Mouse (Mus musculus) right cerebral cortex, postnatal 10 days (tissue): ENCODE results near the gene Hipk1.

Experiments used
- DNase-seq, 2 experiments: peaks; one replicate each; pipeline ENCODE4 v3.0.0; 2021; ENCODE audit warnings: low spot score in 2 of 2

Hipk1 gene

DNA sequence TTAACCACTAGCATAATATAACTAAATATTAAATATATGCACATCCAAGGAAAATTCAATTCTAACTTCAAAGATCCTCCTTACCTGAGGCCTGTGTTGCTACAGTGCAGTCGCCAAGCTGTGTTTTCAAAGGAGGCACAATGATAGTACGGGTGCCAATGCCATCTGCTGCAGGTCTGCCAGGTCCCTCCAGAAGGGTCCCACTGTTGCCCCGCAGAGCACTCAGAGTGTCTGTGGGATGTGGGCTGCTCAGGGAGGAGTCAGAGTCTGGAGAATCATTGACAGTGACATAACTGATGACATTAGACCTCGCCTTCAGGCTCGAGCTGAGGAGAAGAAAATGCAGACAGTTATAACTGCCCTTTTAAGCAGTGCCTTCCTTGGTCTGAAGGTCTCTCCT, 44.7 kb downstream of the Hipk1 start:
- no peak for DNase-seq

- DNase-seq, result no peak
Measured at GRCm38 (mm10) chr3:103745001-103745770, 46.2 kb downstream of the Hipk1 start.

- no peak for DNase-seq
Measured at GRCm38 (mm10) chr3:103743208-103743607, 48.2 kb downstream of the Hipk1 start.

GRCm38 (mm10) chr3:103740342-103740741, 51.0 kb downstream of the Hipk1 start:
- DNase-seq, result no peak

DNA sequence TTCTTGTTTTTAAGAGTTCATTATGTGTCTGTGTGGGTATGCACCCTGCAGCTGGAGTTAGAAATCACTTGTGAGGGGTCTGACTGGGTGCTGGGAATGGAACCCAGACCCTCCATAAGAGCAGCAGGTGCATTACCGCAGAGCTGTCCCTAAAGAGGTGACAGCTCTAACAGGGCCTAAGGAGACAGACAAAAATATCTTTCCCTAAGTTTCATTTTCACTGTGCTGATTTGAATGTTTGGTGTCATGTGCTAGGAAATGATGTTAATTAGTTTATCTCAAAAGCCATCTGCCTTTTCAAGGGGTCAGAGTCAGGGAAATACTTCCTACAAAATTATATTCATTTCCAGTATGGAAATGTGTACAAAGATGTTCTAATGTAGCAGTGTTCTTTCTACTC, 52.0 kb downstream of the Hipk1 start, which contains the start of gene Gm10964:
Gm10964 (plus strand) TSS at position 38 of the 400 bp plus-strand sequence.
- DNase-seq, result no peak

GRCm38 (mm10) chr3:103737778-103738571, 53.4 kb downstream of the Hipk1 start, which contains the start of gene Olfml3:
TSS of gene Olfml3 (minus strand) at chr3:103738001.
- peak; percentile 91 to 94 for DNase-seq

- DNase-seq, result peak; percentile 59 to 70
Measured at GRCm38 (mm10) chr3:103737061-103737754, 54.2 kb downstream of the Hipk1 start.

DNA sequence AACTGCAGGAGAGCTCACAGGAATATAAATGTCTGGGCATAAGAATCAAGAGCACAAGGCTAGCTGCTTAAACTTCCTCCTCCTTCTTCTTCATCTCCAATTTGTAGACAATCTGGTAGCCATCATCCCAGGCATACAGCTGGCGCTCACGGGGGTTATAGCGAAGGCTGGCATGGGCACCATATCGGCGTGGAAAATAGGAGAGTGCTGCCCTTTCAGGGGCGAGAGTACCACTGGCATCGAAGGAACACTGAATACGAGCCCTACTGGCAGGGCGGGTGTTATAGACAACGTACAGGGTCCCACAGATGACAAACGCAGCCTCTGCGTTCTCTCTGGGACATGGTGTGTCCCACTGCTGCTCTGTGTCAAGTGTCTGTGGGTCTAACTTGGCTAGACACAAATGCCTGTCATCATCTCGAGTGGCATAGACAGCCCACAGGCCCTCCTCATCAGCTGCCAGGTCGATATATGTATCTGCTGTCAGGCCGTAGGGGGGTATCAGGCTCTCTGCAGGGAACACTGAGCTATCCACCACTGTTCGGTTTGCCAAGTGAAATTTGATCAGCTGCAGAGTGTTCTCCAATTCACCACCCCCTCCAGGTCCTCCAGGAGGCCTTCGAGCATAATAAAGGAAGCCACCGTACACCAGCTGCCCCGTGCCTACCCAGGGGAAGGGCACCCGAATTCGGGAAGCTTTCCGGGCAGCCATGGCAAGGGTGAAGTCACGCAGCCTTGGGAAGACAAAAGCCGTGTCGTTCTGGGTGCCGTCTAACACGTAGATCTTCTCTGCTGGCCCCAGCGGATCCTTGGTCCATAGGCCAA, 55.4 kb downstream of the Hipk1 start:
- no peak for DNase-seq

GRCm38 (mm10) chr3:103734696-103735519, 56.5 kb downstream of the Hipk1 start:
- DNase-seq, result peak; percentile 59 to 61

DNA sequence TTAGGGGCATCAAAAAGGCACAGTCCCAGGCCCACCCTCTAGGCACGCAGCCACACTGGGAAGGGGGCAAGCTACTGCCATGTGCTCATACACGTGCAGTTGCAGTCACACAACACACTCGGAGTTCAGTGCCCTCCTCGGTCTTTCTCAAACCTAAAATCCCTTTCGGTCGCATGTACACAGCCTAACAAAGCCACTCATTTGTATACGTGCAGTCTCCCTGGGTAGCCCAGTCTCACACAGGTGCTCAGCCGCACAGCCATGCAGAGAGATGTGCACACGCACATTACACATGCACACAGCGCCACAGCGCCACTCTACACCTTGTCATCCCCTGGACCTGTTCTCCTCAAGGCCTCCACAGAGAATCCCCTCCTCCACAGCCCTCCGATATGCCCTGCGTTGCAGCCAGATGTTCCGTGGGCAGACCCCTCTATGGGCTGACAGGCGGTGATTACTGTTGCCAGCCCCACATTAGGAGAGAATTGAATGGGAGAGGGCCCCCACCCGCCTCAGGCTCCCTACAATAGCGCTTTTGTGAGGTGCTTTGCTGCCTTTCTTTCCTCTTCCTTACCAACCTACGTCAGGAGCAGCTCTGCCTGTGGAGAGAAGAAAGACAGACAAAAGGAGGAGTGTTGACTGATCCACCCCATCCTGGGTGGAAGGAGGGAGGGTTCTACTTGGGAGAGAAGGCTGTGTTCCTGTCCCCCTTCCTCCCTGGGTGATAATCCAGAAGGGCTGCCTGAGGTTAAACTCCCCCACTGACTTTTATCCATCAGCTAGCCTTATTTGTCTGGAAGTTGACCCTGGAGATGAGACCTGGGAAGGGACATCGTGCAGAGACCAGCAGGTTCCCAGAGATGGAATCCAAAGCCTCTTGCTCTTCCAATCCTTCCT, 57.3 kb downstream of the Hipk1 start:
- DNase-seq, result peak; percentile 74 to 78

- DNase-seq, result peak in 1 of 2 experiments; percentile 18
Measured at GRCm38 (mm10) chr3:103733176-103733575, 58.2 kb downstream of the Hipk1 start.

GRCm38 (mm10) chr3:103732116-103732515, 59.2 kb downstream of the Hipk1 start:
- no peak for DNase-seq

DNA sequence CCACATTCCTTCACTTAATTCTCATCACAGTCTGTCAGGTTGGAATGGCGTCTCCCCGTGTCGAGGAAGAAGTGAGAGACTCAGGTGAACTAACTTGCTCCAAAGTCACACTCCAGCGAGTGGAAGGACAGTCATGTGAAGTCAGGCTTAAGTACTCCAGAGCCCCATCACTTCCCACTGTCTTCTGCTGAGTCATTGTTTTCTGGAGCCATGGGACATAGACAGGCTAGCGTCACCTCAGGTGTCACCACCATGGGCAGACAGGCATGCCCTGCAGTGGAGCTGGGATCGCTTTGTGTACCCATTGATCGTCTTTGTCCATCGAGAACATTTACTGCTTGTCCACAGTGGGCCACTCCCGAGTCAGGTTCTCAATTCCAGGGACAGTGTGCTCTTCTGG, 61.5 kb downstream of the Hipk1 start:
- no peak for DNase-seq

GRCm38 (mm10) chr3:103727813-103728326, 63.5 kb downstream of the Hipk1 start:
- DNase-seq, result no peak

DNA sequence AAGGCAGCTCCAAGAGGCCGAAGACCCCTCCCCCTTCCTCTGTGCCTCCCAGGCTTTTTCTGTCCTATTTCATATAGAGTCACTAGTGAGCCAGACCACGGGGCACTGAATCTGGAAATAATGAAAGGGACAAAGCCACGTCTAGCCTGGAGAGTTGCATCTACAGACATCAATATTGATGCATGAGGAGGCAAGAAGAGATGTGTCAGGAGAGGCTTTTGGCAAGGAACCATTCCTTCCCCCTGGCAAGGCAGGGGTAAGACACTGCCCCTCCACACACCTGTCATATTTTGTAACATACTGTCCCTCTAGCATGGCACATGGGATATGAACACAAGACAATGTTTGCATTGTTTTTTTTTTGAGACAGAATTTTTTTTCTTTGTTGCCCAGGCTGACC, 64.7 kb downstream of the Hipk1 start:
- DNase-seq, result no peak

DNA sequence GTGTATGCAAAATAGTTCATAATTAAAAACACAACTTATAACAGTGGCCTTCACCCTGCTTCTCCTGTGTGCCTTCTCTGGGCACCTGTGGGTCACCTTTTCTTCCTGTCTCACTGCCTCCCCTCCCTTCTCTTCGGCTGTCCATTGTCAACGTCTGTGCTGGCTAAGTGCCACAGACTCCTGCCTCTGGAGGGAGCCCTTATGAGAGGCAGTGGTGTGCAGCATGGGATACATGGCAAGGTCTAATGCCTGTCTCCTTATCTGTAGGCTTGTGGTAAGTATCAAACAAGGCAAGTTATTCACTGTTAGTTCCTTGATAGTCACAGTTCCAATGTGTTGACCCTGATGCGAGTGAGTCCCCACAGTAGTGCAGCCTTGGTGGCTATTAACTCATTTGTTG, 67.2 kb downstream of the Hipk1 start:
- DNase-seq, result peak in 1 of 2 experiments; percentile 21

DNA sequence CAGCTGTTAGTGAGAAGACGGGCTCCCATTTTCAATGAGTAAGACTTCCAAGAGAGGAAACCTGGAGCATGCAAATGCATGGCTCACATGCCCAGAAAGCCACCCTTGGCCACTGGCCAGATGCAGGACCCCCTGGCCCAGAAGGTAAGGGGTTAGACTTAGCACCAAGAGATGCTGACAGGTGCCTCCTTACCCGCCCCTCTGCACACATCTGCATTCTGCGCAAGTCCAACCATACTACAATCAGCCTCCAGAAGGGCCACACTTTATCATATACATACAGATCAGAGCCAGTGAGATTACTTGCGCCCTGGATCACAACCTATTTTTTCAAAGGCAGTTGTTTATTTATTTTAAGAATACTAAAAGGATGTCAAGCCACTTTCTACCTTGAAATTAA, 72.6 kb downstream of the Hipk1 start:
- DNase-seq, result peak; percentile 16 to 18

DNA sequence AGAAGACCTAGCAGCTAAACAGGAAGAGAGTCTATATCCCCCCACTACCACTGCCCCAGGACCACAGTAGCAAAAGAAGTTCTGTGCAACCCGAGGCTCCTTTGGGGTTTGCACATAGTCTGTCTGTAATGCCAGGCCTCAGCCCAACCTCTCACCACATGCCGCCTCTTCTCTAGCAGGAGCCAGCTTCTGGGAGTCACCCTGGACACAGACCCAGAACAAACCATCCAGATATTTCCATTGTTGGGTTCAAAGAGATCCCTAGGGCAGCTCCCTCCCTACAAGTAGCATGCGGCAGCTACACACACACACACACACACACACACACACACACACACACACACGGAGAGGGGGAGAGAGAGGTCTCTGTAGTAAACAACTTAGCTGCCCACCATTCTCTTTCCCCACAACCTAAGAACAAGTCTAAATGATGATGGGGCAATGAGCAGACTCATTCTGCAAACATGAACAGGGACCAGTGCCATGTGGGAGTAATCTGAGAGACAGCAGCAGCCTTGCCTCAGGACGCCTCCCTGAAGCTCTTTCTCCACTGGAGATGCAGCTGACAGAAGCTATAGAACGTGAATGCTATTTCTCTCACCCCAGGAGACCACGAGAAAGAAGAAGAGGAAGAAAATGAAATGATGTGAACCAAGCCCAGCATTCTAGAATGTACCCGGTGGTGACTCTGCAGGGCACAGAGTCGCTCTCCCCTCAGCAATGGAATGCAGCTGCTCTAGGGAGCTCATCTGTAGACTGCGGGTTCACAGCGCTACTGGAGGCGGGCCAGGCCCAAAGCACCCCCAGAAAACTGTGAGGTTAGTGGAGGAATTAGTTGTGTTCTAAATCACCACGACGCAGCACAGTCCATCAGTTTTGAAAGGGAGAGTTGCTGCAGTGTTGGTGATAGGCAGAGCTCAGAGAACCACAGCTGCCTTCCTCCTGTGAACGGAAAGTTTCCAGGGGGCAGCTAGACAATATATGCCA, 74.3 kb downstream of the Hipk1 start:
- peak; percentile 31 for DNase-seq
